Mouse (Mus musculus) heart, postnatal 10 days (tissue): ENCODE data around the gene Nr2e1. TPM values are rescaled to one million over a fixed set of nuclear protein-coding genes. Genes with fewer than 3 reads are reported as not detected.

Experiments
- DNase-seq, 2 experiments: peaks; one replicate each; pipeline ENCODE4 v3.0.0; 2021
- intact Hi-C: fragments of 180-260 bp; cut with DNase I; formaldehyde crosslinking; loops from one replicate; pipeline ENCODE4 v1.15.1; 2025
- total RNA-seq, 2 experiments: library from RNA; stranded (reverse); gene quantifications; 2 replicates each; pipeline ENCODE4 v1.2.3; 2021

Nr2e1 gene
- not detected for total RNA-seq

GRCm38 (mm10) chr10:42583157-42583872 is at the start of gene Nr2e1, which contains the start of gene Ostm1:
Nr2e1 (minus strand) TSS chr10:42583632.
Ostm1 (plus strand) TSS chr10:42583822.
- intact Hi-C loops: loop anchor here (2.0 kb wide), 1 partner anchor 49 kb away; no protein-coding TSS in a partner anchor
- no peak for DNase-seq

DNA sequence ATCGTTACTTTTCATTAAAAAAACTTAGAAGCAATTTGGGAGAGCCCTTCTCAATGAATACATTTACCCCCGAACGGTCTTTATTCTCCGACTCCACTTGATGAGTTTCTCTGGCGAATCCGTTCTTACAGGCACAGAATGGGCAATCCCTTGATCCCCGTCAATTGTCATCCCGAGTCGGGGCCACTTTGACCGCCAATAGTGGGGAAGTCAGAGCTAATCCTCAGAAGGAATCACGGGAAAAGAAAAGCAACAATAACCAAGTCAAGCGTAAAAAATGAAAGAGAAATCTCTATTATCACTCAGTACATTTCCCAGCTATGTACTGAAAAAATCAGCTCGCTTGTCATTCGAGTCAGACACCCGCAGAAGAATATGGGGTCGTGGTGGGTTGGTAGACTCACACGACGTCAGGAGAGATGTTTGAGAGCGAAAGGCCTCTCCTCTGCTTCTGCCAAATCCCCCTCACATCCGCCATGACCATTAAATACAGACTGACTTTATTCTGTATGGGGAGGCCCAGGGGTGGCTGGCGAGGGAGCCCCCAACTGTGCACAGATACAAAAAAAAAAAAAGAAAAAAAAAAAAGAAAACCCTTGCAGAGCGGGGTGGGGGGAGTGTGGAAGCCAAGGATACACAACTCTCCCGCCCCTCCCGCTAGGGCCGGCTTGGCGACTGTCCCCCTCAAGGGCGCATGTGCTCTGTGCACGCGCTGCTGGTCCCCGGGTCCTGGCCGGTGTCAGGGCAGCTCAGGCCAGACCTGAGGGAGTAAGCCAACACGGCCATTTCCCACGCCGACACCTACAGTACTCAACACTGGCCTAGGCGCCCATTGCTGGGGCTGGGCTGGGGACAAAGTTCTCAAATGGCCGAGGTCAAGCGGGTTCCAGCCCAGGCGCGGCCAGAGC is 49.3 kb upstream of the Nr2e1 start:
- peak; percentile 33 to 35 for DNase-seq
- intact Hi-C loops: loop anchor here (2.0 to 10.0 kb wide), 2 partner anchors 50 to 648 kb away; partner anchors contain the start of genes Nr2e1 and Ostm1

- intact Hi-C loops: loop anchor here (2.0 to 10.0 kb wide), 2 partner anchors 49 to 647 kb away; partner anchors contain the start of genes Nr2e1 and Ostm1
- DNase-seq: no peak
These were observed 48.5 kb upstream of the Nr2e1 start for GRCm38 (mm10) chr10:42631754-42632452.

DNA sequence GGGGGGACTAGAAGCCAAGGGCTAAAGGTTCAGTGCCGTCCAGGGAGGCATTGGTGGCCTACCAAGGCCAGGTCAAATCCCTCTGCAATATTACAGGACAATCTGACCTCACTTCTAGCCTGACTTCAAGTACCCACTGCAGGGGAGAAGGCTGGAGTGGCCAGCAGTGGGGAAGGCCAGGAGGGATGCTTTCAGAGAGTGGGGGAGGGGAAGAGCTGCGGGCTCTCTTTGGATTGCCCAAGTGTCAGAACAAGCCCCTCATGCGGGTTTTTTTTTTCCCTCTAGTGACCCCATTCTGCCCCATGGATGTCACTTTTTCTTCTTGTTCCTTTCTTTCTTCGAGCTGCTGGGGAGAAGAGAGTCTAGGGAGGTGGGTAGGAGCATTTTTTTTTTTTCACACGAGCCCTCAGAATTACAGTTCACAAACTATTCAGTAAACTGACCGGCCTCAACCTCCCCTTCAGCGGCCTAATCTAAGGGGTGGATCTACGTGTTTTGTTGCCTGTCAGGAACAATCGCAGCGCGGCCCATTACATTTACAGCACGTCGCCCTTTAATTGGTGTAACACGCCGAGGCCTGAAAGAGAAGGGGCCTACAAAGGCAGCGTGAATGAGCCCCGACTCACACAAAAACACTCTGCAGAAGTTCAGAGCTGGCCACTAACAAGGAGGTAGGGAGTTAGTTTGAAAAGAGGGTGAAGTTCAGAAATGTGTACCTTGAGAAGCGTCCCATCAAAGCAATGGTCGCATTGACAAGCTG is 47.3 kb upstream of the Nr2e1 start:
- DNase-seq: no peak
- intact Hi-C loops: loop anchor here (10.0 kb wide), 1 partner anchor 646 kb away; no protein-coding TSS in a partner anchor

DNA sequence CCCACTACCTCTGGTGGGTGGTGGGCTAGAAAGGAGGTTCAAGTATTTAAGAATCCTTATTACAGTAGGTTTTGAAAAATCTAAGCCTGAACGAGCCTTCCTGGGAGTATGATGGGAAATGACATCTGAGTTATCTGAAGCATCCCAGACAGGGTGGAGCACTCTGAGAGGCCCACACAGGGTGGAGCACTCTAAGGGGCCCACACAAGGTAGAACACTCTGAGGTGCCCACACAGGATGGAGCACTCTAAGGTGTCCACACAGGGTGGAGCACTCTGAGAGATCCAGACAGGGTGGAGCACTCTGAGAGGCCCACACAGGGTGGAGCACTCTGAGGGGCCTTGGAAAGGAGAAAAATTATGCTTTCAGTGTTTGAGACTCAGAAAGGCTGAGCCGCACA is 42.5 kb upstream of the Nr2e1 start:
- intact Hi-C loops: no loop called here
- no peak for DNase-seq

- no peak for DNase-seq
- intact Hi-C loops: no loop called here
These were observed 34.9 kb upstream of the Nr2e1 start for GRCm38 (mm10) chr10:42618291-42618690.

- intact Hi-C loops: no loop called here
- DNase-seq: no peak
These were observed 31.3 kb upstream of the Nr2e1 start for GRCm38 (mm10) chr10:42614766-42615165.

GRCm38 (mm10) chr10:42613639-42614381 is 30.4 kb upstream of the Nr2e1 start:
- DNase-seq: peak in 1 of 2 experiments; percentile 37
- intact Hi-C loops: no loop called here

DNA sequence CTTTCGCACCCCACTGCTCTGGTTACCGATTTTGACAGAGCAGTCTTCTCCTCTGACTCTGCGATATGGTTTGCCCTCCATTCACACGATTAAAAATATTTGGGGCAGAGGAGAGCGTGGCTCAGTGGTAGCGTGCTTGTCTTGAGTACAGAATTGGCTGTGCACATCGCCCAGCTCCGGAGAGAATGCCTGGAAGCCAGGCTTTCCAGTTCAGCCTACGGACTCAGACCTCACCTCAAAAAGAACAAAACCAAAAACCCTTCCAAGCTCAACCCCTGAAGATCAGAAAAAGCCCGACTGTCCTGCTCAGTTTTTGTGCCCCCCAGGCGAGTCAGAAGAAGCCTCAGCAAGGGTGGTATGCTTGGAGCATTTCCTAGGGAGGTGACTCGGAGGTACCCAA is 29.6 kb upstream of the Nr2e1 start:
- no peak for DNase-seq
- intact Hi-C loops: no loop called here

DNA sequence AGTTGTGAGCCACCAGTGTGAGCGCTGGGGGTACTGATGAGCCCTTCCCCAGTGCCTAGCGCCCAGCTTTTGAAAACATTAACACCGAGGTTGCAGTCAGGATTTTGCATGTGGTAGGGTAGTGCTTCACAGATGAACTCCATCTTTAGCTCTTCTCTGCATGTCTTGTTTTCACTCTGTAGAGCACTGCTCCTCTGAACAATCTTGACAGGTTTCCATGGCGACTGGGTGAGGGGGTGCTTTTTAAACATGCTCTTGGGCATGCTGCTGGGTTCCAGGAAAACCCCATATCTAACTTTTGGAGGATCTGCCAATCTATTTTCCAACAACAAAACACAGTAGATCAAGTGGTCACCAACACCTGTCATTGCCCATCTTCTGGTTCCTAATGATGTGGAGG is 23.3 kb upstream of the Nr2e1 start:
- intact Hi-C loops: no loop called here
- DNase-seq: no peak

GRCm38 (mm10) chr10:42604874-42605273 is 21.4 kb upstream of the Nr2e1 start:
- DNase-seq: no peak
- intact Hi-C loops: no loop called here

GRCm38 (mm10) chr10:42601556-42601955 is 18.1 kb upstream of the Nr2e1 start:
- intact Hi-C loops: no loop called here
- no peak for DNase-seq

- intact Hi-C loops: no loop called here
- DNase-seq: no peak
These were observed 15.2 kb upstream of the Nr2e1 start for GRCm38 (mm10) chr10:42598615-42599014.

- DNase-seq: no peak
- intact Hi-C loops: no loop called here
These were observed 9.8 kb upstream of the Nr2e1 start for GRCm38 (mm10) chr10:42593201-42593600.

DNA sequence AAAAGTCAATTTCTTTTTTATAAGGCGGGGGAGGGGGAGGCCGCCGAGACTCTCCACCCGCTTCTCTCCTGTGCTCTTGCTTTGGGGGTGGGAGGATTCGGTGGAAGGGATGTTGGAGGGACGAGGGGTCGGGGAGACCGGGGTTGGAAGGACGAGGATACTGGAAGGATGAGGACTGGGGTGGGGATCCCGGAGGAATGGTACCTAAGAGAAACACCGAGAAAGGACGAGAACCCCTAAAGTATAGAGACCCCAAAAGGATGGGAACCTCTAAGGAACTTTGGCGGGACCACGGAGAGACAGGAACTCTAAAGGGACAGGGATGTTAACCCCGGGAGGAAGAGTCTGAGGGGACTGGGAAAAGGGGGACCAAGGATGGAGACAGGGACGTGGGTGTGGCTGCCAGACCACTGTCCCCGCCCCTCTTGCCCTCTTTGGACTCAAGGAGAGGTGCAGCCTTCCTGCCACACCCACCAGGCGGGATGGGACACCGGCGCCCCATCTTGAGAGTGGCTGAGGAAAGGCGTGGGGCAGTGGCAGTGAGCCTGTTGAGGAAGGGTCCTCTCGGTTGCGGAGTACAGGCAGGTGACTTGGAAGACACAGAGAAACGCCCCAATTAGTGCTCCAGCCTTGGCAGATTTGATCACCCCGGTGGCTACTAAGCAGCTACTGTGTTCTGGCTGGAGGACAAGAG is 8.7 kb upstream of the Nr2e1 start:
- DNase-seq: no peak
- intact Hi-C loops: no loop called here

- intact Hi-C loops: no loop called here
- DNase-seq: no peak
These were observed 8.0 kb upstream of the Nr2e1 start for GRCm38 (mm10) chr10:42591185-42591992.

- intact Hi-C loops: no loop called here
These were observed 7.1 kb upstream of the Nr2e1 start for GRCm38 (mm10) chr10:42590261-42591184.

More at GRCm38 (mm10) chr10:42590261-42591184, 7.1 kb upstream of the Nr2e1 start:
- no peak for DNase-seq
